Mouse (Mus musculus): ENCODE measurements at regions not wholly inside any gene's neighbourhood (a gene's known extent, or its start where the extent isn't known, plus 50 kb on each side); places are given as distances from the start of the nearest gene placed in this dataset.

- TF ChIP-seq SMC3 (IDR thresholded peaks at IDR 0.05; ENCODE audit: low read depth, low read length) (no peak), ZC3H11A (IDR thresholded peaks at IDR 0.05; ENCODE audit: low read depth, low read length) (no peak), ETS1 (conservative IDR thresholded peaks at IDR 0.05; ENCODE audit: low read depth, low read length) (no peak), CTCF (conservative IDR thresholded peaks at IDR 0.05 in 1 of 2, IDR thresholded peaks at IDR 0.05 in 1 of 2; ENCODE audit: low read depth in 2 of 2, low read length in 2 of 2) (no peak), KAT2A (IDR thresholded peaks at IDR 0.05; ENCODE audit: insufficient replicate concordance, low read length) (no peak), ZKSCAN1 (IDR thresholded peaks at IDR 0.05; ENCODE audit: borderline replicate concordance, low read depth, low read length) (no peak), EP300 (IDR thresholded peaks at IDR 0.05; ENCODE audit: low read length) (no peak), POLR2A (IDR thresholded peaks at IDR 0.05; ENCODE audit: low read depth, low read length) (no peak)
Observed at GRCm38 (mm10) chr4:87402173-87402556, 171.9 kb upstream of the Slc24a2 start.
